Mouse (Mus musculus) cerebellum, adult 2 months (tissue): ENCODE results near the gene Grb7.

Experiments used
- CTCF ChIP-seq: fragments of 200-500 bp; IDR thresholded peaks from 2 replicates; pipeline ENCODE4 v1.5.1; 2011; ENCODE audit warnings: low read depth, mild to moderate bottlenecking, control low read depth, low read length, moderate library complexity, borderline replicate concordance; ENCODE audit not compliant: insufficient read depth
- POLR2A ChIP-seq: fragments of 200-500 bp; IDR thresholded peaks from 2 replicates; pipeline ENCODE4 v1.6.1; 2011; ENCODE audit warnings: low read length, control low read depth, borderline replicate concordance; ENCODE audit not compliant: insufficient read depth

- TF ChIP-seq CTCF: no peak
- TF ChIP-seq POLR2A: no peak
Observed at GRCm38 (mm10) chr11:98469761-98470714, 23.8 kb downstream of the Grb7 start.
